Mouse (Mus musculus) CH12.LX (cell line): ENCODE measurements around the gene Pla1a.

ENCODE experiments used
- BHLHE40 ChIP-seq: IDR thresholded peaks from 2 replicates; pipeline ENCODE4 v1.6.1; 2011; ENCODE audit warnings: mild to moderate bottlenecking, low read depth, low read length, improper control_type of control experiment
- EP300 ChIP-seq: IDR thresholded peaks from 2 replicates; pipeline ENCODE4 v1.6.1; 2011; ENCODE audit warnings: low read length, improper control_type of control experiment
- ETS1 ChIP-seq: conservative IDR thresholded peaks from 2 replicates; pipeline ENCODE4 v1.6.1; 2012; ENCODE audit warnings: low read depth, mild to moderate bottlenecking, inconsistent platforms, low read length, improper control_type of control experiment, moderate library complexity
- HCFC1 ChIP-seq: IDR thresholded peaks from 2 replicates; pipeline ENCODE4 v1.6.1; 2012; ENCODE audit warnings: low read depth, mild to moderate bottlenecking, inconsistent platforms, low read length, improper control_type of control experiment
- MAFK ChIP-seq: IDR thresholded peaks from 2 replicates; pipeline ENCODE4 v1.6.1; 2011; ENCODE audit warnings: low read length, improper control_type of control experiment; ENCODE audit not compliant: insufficient replicate concordance
- MXI1 ChIP-seq: IDR thresholded peaks from 2 replicates; pipeline ENCODE4 v1.6.1; 2011; ENCODE audit warnings: mild to moderate bottlenecking, low read depth, low read length, improper control_type of control experiment
- POLR2A ChIP-seq: IDR thresholded peaks from 2 replicates; pipeline ENCODE4 v1.6.1; 2011; ENCODE audit warnings: low read depth, mild to moderate bottlenecking, improper control_type of control experiment, low read length
- TBP ChIP-seq: conservative IDR thresholded peaks from 2 replicates; pipeline ENCODE4 v1.6.1; 2011; ENCODE audit warnings: low read depth, low read length, improper control_type of control experiment
- TCF12 ChIP-seq: IDR thresholded peaks from 2 replicates; pipeline ENCODE4 v1.6.1; 2014; ENCODE audit warnings: low read depth, mild to moderate bottlenecking, inconsistent platforms, low read length, improper control_type of control experiment
- UBTF ChIP-seq: IDR thresholded peaks from 2 replicates; pipeline ENCODE4 v1.6.1; 2012; ENCODE audit warnings: low read depth, mild to moderate bottlenecking, inconsistent platforms, low read length, improper control_type of control experiment, moderate library complexity
- USF2 ChIP-seq: conservative IDR thresholded peaks from 2 replicates; pipeline ENCODE4 v1.6.1; 2011; ENCODE audit warnings: low read depth, low read length, improper control_type of control experiment

- no peak; the same call in 1 of the 2 replicates for TF ChIP-seq HCFC1
- TF ChIP-seq EP300, result 0 out of 2 replicates have a peak, but pooled peaks have one; percentile 21
- 0 out of 2 replicates have a peak, but pooled peaks have one; percentile 27 for TF ChIP-seq POLR2A
- no peak for TF ChIP-seq UBTF
- TF ChIP-seq BHLHE40, result no peak
- TF ChIP-seq TBP, result no peak
- TF ChIP-seq ETS1, result no peak
- no peak for TF ChIP-seq USF2
- no peak for TF ChIP-seq MAFK
- no peak for TF ChIP-seq TCF12
- TF ChIP-seq MXI1, result peak; percentile 63
Measured at GRCm38 (mm10) chr16:38467917-38468705, 35.2 kb upstream of the Pla1a start.
